Mouse (Mus musculus) stomach, embryonic 15.5 days (tissue): ENCODE data around the gene Tex264. TPM values are rescaled to one million over a fixed set of nuclear protein-coding genes. Genes with fewer than 3 reads are reported as not detected.
A peak's percentile ranks its signal among the peaks of the same experiment; 100 is the strongest.

Experiments used
- ATAC-seq: fragments of 200-750 bp; cut with Nextera tagmentation; 2 replicates; pipeline ENCODE4 v1.8.0; 2017; ENCODE audit warnings: low read depth, moderate number of reproducible peaks, moderate TSS enrichment; ENCODE audit not compliant: insufficient read depth, low FRiP score
- H3K27ac ChIP-seq: fragments of 300-500 bp; sonication (generic); 2 replicates; pipeline ENCODE4 v1.5.1; 2015; ENCODE audit warnings: mild to moderate bottlenecking, inconsistent platforms
- H3K27me3 ChIP-seq: fragments of 300-500 bp; sonication (generic); replicated peaks from 2 replicates; pipeline ENCODE4 v1.6.1; 2015; ENCODE audit warnings: inconsistent platforms
- H3K36me3 ChIP-seq: fragments of 300-500 bp; sonication (generic); 2 replicates; pipeline ENCODE4 v1.6.1; 2015; ENCODE audit warnings: inconsistent platforms
- H3K4me1 ChIP-seq: fragments of 300-500 bp; sonication (generic); 2 replicates; pipeline ENCODE4 v1.6.1; 2015; ENCODE audit warnings: inconsistent platforms
- H3K4me2 ChIP-seq: fragments of 300-500 bp; sonication (generic); 2 replicates; pipeline ENCODE4 v1.6.1; 2015; ENCODE audit warnings: mild to moderate bottlenecking, inconsistent platforms
- H3K4me3 ChIP-seq: fragments of 300-500 bp; sonication (generic); replicated peaks from 2 replicates; pipeline ENCODE4 v1.5.1; 2015; ENCODE audit warnings: inconsistent platforms
- H3K9ac ChIP-seq: fragments of 300-500 bp; sonication (generic); 2 replicates; pipeline ENCODE4 v1.6.1; 2015; ENCODE audit warnings: inconsistent platforms
- H3K9me3 ChIP-seq: fragments of 300-500 bp; sonication (generic); 2 replicates; pipeline ENCODE4 v1.6.1; 2016; ENCODE audit warnings: inconsistent platforms
- WGBS: fragments of 180-500 bp; shearing (Covaris S2); methylation state at CpG from one replicate; pipeline ENCODE4 v1.1.7; 2015; 5-methylcytosine and 5-hydroxymethylcytosine counted together
- polyA plus RNA-seq: library from polyadenylated mRNA; unstranded; fragments of >200 nt; fragmentation: Nextera tagmentation; extraction: Ambion mirVana; gene quantifications from 2 replicates; pipeline ENCODE4 v1.2.1, GENCODE M21; 2015

Gene Tex264
- polyA plus RNA-seq: 51.5 and 53.7 TPM in 2 replicates

- Histone ChIP-seq H3K27me3 (no peaks in the 10 kb centered on the region), H3K9me3 (no peaks in the 10 kb centered on the region), H3K4me3 (peak within 1 kb of the TSS; percentile 64), H3K27ac (peak within 1 kb of the TSS; percentile 70), H3K4me1 (peaks cover 16% of the 10 kb centered on the region; the same call in 1 of the 2 replicates), H3K4me2 (peak within 1 kb of the TSS; percentile 93), H3K9ac (peak within 1 kb of the TSS; percentile 56), H3K36me3 (no peaks in the 10 kb centered on the region)
- ATAC-seq: peak; percentile 87
- WGBS: under 1% methylated on average over 71 of the region's 86 CpGs
Measured at GRCm38 (mm10) chr9:106685249-106686101, at the start of gene Tex264. TSS of gene Tex264 (minus strand) at chr9:106685927.

DNA sequence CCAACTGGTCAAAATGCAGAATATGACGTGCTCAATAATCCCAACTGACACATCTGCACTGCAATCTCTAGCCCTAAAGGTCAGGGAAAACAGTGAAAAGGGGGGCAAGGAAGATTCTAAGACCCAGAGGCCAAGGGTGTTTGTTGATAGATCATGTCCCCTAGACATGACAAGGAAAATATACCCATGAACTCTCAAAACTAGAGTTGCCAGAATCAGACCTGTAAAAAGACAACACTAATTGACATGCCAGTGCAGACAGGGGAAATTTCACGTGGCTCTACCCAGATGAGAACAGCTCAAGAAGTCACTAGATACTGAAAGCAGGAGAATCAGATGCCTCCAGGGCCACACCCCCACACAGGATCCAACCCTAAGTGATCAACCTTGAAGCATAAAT, 48.0 kb upstream of the Tex264 start:
- no peak overlapping the region for H3K4me3 ChIP-seq
- H3K36me3 ChIP-seq: no peaks in the 10 kb centered on the region
- H3K9ac ChIP-seq: no peak overlapping the region
- no peaks in the 10 kb centered on the region for H3K27me3 ChIP-seq
- no peaks in the 10 kb centered on the region for H3K4me1 ChIP-seq
- H3K9me3 ChIP-seq: no peaks in the 10 kb centered on the region
- H3K27ac ChIP-seq: no peak overlapping the region
- no peak for ATAC-seq
- no peak overlapping the region for H3K4me2 ChIP-seq
- 80% methylated on average over 2 of the region's 2 CpGs for WGBS

GRCm38 (mm10) chr9:106729416-106729815, 43.7 kb upstream of the Tex264 start:
- Histone ChIP-seq H3K36me3 (no peaks in the 10 kb centered on the region), H3K9me3 (no peaks in the 10 kb centered on the region), H3K4me2 (no peak overlapping the region), H3K9ac (no peak overlapping the region), H3K27ac (no peak overlapping the region), H3K27me3 (no peaks in the 10 kb centered on the region), H3K4me1 (no peaks in the 10 kb centered on the region), H3K4me3 (no peak overlapping the region)
- 87% methylated on average over 2 of the region's 2 CpGs for WGBS
- no peak for ATAC-seq

DNA sequence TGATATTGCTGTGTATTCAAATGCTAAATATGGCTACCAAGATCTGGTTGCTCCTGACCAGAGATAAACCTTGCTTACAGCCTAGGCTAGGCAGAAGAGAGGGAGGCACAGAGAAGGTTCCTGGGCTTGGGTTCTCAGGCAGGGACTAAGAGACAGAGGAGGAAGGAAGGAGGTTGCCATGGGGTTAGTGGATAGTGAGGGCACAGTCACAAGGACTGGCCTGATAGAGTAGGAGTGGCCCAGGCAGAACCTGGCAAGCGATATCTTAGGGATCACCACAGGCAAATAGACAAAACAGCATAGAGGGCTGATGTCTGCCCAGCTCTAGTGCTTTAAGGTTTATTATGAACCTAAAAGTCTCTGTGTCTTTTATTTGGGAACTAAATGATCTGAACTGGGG, 41.2 kb upstream of the Tex264 start:
- ATAC-seq: peak; percentile 50; the same call in 1 of the 2 replicates
- 84% methylated on average over 1 of the region's 1 CpGs for WGBS
- no peaks in the 10 kb centered on the region for H3K4me1 ChIP-seq
- no peak overlapping the region for H3K27ac ChIP-seq
- no peak overlapping the region for H3K4me3 ChIP-seq
- no peaks in the 10 kb centered on the region for H3K27me3 ChIP-seq
- no peak overlapping the region for H3K9ac ChIP-seq
- no peak overlapping the region for H3K4me2 ChIP-seq
- H3K9me3 ChIP-seq: no peaks in the 10 kb centered on the region
- H3K36me3 ChIP-seq: no peaks in the 10 kb centered on the region

DNA sequence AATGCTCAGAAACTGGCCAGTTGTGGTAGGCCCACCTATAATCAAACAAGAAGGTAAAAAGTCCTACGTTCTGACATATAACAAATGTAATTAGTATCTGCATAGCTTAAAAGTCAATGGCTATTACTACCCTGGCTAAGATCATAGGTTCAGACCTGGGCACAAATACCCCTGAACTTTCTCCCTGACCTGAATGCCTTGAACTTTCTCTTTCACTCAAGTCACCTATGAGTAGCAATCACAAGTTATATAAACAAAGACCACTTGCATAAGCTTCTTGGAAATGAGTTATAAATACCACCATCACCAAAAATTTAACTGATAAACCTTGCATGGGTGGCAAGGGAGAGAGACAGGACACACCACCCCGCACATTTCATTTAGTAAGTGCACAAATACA, 39.7 kb upstream of the Tex264 start:
- no peaks in the 10 kb centered on the region for H3K27me3 ChIP-seq
- H3K4me2 ChIP-seq: no peak overlapping the region
- H3K9me3 ChIP-seq: no peaks in the 10 kb centered on the region
- no peak overlapping the region for H3K27ac ChIP-seq
- H3K4me3 ChIP-seq: no peak overlapping the region
- H3K4me1 ChIP-seq: no peaks in the 10 kb centered on the region
- no peak for ATAC-seq
- no peaks in the 10 kb centered on the region for H3K36me3 ChIP-seq
- WGBS: 84% methylated on average over 2 of the region's 2 CpGs
- H3K9ac ChIP-seq: no peak overlapping the region

DNA sequence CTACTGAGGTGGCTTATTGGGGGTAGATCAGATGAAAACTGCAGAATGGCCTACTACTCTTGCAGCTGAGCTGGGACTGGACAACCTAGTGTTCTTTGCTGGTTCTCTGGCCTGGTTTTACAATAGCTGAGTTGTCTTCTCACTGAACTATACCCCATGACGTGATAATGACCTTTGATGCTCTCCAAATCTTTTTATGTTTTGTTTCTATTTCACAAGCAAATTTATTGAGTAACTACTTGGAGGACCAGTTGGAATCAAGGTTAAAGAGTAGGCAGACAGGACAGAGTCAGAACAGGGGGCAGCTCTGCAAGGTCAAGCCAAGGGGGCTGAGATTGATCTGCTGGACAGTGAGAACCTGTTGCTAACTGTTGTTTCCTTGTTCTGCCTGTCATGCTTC, 39.1 kb upstream of the Tex264 start:
- Histone ChIP-seq H3K4me3 (no peak overlapping the region), H3K9ac (no peak overlapping the region), H3K27me3 (no peaks in the 10 kb centered on the region), H3K9me3 (no peaks in the 10 kb centered on the region), H3K27ac (no peak overlapping the region), H3K4me2 (no peak overlapping the region), H3K36me3 (no peaks in the 10 kb centered on the region), H3K4me1 (no peaks in the 10 kb centered on the region)
- WGBS: 80% methylated on average over 1 of the region's 1 CpGs
- ATAC-seq: no peak

DNA sequence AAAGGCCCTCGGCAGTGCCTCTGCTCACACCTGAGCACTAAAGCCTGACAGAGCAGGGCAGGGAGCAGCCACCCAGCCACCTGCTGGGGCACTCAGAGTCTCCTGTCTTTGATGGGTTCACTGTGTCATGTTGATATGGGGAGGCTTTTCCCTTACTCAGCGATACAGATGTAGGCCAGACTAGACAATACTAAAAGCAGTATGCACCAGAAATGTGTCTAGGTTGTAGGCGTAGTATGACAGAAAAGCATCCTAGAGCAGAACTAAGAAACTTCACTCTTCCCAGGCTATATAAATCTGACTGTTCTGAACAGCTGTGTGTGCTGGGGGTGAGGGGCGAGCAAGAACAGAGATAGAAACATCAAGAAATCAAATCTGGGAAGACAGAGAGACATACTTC, 31.0 kb upstream of the Tex264 start:
- no peak for ATAC-seq
- Histone ChIP-seq H3K9ac (no peak overlapping the region), H3K9me3 (no peaks in the 10 kb centered on the region), H3K27me3 (no peaks in the 10 kb centered on the region), H3K27ac (no peak overlapping the region), H3K4me1 (no peaks in the 10 kb centered on the region), H3K4me3 (no peak overlapping the region), H3K4me2 (no peak overlapping the region), H3K36me3 (peaks cover 20% of the 10 kb centered on the region)
- WGBS: 92% methylated on average over 4 of the region's 4 CpGs

GRCm38 (mm10) chr9:106716232-106716631, 30.5 kb upstream of the Tex264 start:
- Histone ChIP-seq H3K36me3 (peaks cover 20% of the 10 kb centered on the region), H3K4me3 (no peak overlapping the region), H3K4me1 (no peaks in the 10 kb centered on the region), H3K9me3 (no peaks in the 10 kb centered on the region), H3K9ac (no peak overlapping the region), H3K27ac (no peak overlapping the region), H3K4me2 (no peak overlapping the region), H3K27me3 (no peaks in the 10 kb centered on the region)
- no peak for ATAC-seq
- WGBS: 95% methylated on average over 2 of the region's 2 CpGs

DNA sequence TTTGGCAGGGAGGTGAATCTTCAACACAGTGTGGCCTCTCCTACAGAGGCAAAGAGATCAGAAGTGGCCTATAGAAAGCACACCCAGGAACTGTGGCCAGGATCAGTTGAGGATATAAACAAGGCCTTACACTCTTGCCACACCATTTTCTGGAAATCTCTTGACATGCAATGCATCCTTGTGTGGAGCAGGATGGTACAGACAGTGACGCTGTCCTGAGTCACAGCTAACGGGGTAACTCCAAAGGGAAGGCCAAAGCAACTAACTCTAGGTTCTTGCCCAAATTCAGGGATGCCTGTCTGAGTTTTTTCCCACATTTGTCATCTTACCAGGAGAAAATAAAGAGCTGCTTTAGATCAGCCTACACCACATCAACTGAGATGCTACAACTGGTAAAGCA, 26.7 kb upstream of the Tex264 start:
- Histone ChIP-seq H3K4me1 (no peaks in the 10 kb centered on the region), H3K4me2 (no peak overlapping the region), H3K27ac (no peak overlapping the region), H3K36me3 (peaks cover 18% of the 10 kb centered on the region), H3K27me3 (no peaks in the 10 kb centered on the region), H3K9me3 (no peaks in the 10 kb centered on the region), H3K9ac (no peak overlapping the region), H3K4me3 (no peak overlapping the region)
- WGBS: 89% methylated on average over 2 of the region's 2 CpGs
- ATAC-seq: no peak

DNA sequence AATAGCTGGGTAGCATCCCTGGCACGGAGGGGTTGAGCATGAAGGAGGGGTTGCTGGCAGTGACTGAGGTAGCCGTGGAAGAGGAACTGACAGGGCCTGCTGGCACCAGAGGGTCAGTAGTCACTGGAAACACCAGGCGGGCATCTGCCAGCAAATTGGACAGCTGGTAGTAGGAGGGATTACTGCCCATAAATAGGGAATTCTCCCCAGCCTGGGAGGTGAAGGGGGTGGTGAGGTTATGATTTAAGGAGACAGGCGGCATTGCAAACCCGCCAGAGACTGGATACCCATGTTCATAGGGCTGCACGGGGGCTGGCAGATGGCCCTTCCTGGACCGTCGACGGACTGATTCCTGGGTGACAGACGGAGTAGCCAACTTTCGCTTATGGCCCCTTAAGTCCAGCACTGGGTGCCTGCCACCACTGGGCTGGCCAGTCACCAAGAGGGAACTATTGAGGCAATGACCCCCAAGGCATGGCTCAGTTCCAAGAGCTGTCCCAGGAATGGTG, 7.3 kb upstream of the Tex264 start:
- Histone ChIP-seq H3K9me3 (no peaks in the 10 kb centered on the region), H3K4me1 (no peaks in the 10 kb centered on the region), H3K4me3 (no peak overlapping the region), H3K27ac (no peak overlapping the region), H3K36me3 (peaks cover 11% of the 10 kb centered on the region; the same call in 1 of the 2 replicates), H3K27me3 (no peaks in the 10 kb centered on the region), H3K4me2 (no peak overlapping the region), H3K9ac (no peak overlapping the region)
- 90% methylated on average over 11 of the region's 11 CpGs for WGBS
- no peak for ATAC-seq

DNA sequence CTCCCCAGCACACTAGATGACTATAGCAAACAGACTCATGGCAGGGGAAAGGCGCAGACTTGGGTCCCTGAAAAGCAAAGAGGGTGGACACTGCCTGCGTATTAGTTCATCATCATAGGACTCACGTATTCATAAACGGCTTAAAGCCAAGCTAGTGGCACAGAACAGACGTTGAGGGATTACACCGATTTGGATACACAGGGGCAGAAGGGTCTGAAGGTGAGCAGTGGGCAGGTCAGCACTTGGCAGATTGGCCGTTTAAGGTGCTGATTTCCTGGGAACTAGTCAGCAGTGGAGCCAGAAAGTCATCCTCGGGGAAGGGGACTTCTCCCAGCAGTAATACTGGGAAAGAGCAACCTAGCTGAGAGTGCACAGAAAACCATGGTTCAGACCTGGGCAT, 3.1 kb upstream of the Tex264 start:
- Histone ChIP-seq H3K27me3 (no peaks in the 10 kb centered on the region), H3K4me3 (no peak overlapping the region), H3K4me1 (peaks cover 16% of the 10 kb centered on the region; the same call in 1 of the 2 replicates), H3K9ac (no peak overlapping the region), H3K4me2 (no peak overlapping the region), H3K9me3 (no peaks in the 10 kb centered on the region), H3K36me3 (peaks cover 11% of the 10 kb centered on the region; the same call in 1 of the 2 replicates), H3K27ac (no peak overlapping the region)
- WGBS: 84% methylated on average over 8 of the region's 8 CpGs
- ATAC-seq: no peak

DNA sequence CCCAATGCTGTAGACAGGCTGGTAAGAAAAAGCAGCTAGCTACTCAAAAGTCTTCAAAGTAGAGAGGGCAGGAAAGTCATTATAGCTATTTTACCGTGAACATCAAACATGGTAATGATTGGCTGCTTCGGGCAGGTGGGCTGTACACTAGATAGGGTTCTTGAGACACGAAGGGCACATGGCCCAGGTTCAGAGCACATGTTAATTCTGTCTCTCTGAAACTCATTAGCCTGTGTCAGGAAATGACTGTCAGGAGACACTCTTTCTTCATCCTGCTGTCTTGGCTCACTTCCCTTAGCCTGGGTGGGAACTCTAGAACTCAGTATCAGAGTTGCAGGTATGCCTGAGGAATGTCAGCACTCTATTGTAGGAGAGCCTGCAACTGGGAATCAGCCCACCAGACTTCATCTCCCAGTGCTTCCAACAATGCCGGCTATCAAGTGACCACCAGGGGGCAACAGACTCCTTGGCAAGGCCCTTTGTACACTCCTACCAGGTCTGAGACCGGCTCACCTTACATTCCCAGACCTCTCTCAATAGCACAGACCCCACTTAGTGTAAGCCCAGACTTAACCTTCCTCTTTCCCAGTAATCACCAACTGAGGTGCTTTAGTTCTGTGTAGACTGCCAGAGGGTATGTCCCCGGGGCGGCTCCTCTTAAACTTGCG, 1.4 kb upstream of the Tex264 start:
- peaks cover 16% of the 10 kb centered on the region; the same call in 1 of the 2 replicates for H3K4me1 ChIP-seq
- no peak overlapping the region for H3K9ac ChIP-seq
- no peak overlapping the region for H3K27ac ChIP-seq
- 0 out of 2 replicates have a peak, but pooled peaks have one; percentile 32 for ATAC-seq
- H3K4me3 ChIP-seq: no peak overlapping the region
- H3K36me3 ChIP-seq: no peaks in the 10 kb centered on the region
- no peaks in the 10 kb centered on the region for H3K27me3 ChIP-seq
- H3K9me3 ChIP-seq: no peaks in the 10 kb centered on the region
- WGBS: 31% methylated on average over 8 of the region's 8 CpGs
- peak overlapping the region; percentile 32; the same call in 1 of the 2 replicates for H3K4me2 ChIP-seq
